Mouse (Mus musculus) Patski (cell line): ENCODE results near the gene St8sia1. TPM values are rescaled to one million over a fixed set of nuclear protein-coding genes. Genes with fewer than 3 reads are reported as not detected.

Experiments used
- ATAC-seq: fragments of 100-300 bp; one replicate; pipeline ENCODE4 v1.8.0; 2021
- CTCF ChIA-PET: fragments of 350-600 bp; sonication (Branson Sonifier 250); formaldehyde crosslinking; loops from one replicate; lab custom pipeline; 2022; ENCODE audit warnings: inconsistent platforms; lab: Charles Lee
- POLR2A ChIA-PET: fragments of 350-600 bp; sonication (Branson Sonifier 250); formaldehyde crosslinking; loops from one replicate; lab custom pipeline; 2022; ENCODE audit warnings: antibody characterized with exemption, inconsistent platforms; lab: Charles Lee
- DNase-seq: peaks from one replicate; pipeline ENCODE4 v3.0.0-alpha.2; 2011; ENCODE audit warnings: low read depth, low spot score
- H3K27me3 ChIP-seq: fragments of 371-371 bp; one replicate; pipeline ENCODE4 v1.5.1; 2021
- CTCF ChIP-seq: fragments of 100-300 bp; IDR thresholded peaks from one replicate; pipeline ENCODE4 v1.5.1; 2021
- in situ Hi-C: fragments of 300-500 bp; cut with MboI; formaldehyde crosslinking; loops from 3 replicates; pipeline ENCODE4 v1.11.1; 2018; ENCODE audit warnings: low pct_unique_long_range_greater_than_20kb, mixed read lengths
- polyA plus RNA-seq: library from polyadenylated mRNA; unstranded; gene quantifications from one replicate; pipeline ENCODE4 v1.2.3, GENCODE M21; 2021

Gene St8sia1
- polyA plus RNA-seq, 1 experiment from 2014 or later, result 0.65 TPM

DNA sequence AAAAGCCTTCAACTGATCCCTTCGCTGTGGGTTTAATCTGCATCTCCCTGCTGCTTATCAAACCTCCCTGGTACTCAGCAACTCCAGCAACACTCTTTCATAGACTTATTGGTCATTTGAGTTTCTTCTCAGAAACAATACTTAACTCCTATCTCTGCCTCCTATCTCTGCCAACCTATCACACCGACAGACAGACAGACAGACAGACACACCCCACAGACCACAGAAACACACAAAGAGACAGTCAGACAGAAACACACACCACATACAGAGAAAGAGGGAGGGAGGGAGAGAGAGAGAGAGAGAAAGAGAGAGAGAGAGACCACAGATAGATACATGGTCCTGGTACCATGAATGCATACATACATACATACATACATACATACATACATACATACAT is 18.8 kb downstream of the St8sia1 start:
- ChIA-PET POLR2A (no interaction called here), CTCF (no interaction called here)
- TF ChIP-seq CTCF, result no peak
- in situ Hi-C loops, result no loop called here
- ATAC-seq (no peak), DNase-seq (no peak)
- no peaks in the 10 kb centered on the region for H3K27me3 ChIP-seq

DNA sequence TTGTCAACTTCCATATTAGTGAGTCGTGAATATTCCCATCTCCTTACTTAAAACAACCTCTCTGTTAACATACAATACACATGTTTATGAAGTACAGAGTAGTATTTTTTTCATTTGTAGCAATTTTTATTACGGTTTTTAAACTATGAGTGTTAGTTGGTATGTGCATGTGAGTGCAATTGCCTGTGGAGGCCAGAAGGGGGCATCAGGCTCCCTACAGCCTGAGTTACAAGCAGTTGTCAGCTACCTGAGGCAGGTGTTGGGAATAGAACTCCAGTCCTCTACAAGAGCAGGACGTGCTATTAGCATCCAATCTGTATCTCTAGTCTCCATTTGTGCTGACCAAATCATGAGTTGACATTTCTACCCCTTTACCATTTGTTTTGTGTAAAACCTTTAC is 19.8 kb downstream of the St8sia1 start:
- in situ Hi-C loops, result no loop called here

DNA sequence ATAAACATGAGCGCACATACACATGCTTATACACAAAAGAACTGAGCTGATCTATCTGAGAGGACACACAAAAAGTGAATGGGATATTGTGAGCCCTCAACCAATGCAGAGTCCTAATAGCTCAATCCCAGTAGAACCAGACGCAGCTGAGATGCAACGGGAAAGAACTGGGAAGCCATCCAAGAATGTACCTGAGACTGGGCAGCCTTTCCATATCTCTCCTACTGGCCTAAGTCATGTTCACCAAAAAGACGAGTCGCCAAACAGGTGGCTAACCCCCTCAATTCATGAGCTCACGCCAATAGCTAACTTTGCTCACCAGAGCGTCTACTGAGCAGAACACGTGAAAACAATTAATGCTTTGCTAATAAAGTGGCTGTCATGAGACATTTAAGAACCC is 20.8 kb downstream of the St8sia1 start:
- POLR2A ChIA-PET, result no interaction called here
- in situ Hi-C loops, result no loop called here

More for the DNA sequence above, 19.8 kb downstream of the St8sia1 start:
- TF ChIP-seq CTCF, result peak; percentile 20
- POLR2A ChIA-PET, result no interaction called here
- CTCF ChIA-PET, result no interaction called here
- H3K27me3 ChIP-seq, result no peaks in the 10 kb centered on the region
- ATAC-seq, result no peak
- no peak for DNase-seq

DNA sequence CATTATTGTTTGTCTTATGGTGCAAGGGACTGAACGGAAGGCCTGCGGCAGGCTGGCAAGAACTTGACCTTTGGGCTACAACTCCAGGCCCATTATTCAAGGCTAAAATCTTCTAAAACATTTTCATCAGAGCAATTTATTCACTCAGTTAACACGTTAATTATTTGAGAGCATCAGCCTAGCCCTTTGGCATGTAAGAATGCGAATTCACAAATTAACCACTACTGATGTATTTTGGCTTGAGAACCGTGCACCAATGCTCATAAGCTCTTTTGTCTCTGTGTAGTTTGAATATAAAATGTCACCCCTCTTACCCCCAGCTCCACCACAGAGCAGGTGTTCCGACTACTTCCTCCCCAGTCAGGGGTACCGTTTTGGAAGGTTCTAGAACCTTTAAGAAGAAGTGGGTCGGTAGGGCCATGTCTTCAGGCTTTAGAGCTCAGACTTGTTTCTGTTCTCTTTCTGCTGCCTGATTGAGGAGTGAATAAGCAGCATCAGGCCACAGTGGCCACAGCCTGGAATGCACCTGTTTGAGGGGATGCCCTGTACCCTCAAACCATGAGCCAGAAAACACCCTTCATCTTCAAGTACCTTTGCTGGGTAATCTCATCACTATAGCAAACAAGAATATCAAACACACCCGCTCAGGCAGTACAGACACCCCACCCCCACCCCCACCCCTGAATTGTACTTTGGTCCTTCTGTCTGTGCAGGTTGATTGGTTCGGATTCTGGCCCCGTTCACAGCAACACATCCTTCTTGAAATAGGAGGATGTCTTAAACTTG is 22.5 kb downstream of the St8sia1 start:
- ChIA-PET CTCF (no interaction called here), POLR2A (no interaction called here)
- ATAC-seq (no peak), DNase-seq (no peak)
- in situ Hi-C loops, result no loop called here
- no peak for TF ChIP-seq CTCF
- H3K27me3 ChIP-seq, result no peaks in the 10 kb centered on the region

More for the DNA sequence above, 20.8 kb downstream of the St8sia1 start:
- H3K27me3 ChIP-seq, result no peaks in the 10 kb centered on the region
- ATAC-seq, result no peak
- CTCF ChIA-PET, result no interaction called here
- no peak for TF ChIP-seq CTCF
- DNase-seq, result no peak

DNA sequence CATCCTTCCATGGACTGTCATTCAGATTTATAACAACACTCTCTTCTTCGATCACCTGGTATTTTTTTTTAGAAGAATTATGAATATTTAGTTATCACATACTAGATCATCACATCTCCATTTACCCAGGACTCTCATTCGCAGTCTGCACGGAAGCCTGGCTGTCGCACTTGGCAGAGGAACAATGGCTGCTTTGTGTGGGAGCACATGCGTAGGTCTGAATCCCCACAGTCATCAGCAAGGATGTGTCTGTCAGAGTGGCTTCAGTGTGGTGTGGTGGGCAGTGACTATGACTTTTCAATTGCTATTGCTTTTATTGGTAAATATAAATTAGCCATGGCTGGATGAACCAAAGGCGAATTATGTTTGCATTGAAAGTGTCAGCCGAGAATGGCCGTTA is 23.2 kb downstream of the St8sia1 start:
- no peaks in the 10 kb centered on the region for H3K27me3 ChIP-seq
- POLR2A ChIA-PET, result no interaction called here
- no peak for ATAC-seq
- in situ Hi-C loops, result no loop called here
- TF ChIP-seq CTCF, result no peak
- CTCF ChIA-PET, result no interaction called here
- DNase-seq, result no peak

DNA sequence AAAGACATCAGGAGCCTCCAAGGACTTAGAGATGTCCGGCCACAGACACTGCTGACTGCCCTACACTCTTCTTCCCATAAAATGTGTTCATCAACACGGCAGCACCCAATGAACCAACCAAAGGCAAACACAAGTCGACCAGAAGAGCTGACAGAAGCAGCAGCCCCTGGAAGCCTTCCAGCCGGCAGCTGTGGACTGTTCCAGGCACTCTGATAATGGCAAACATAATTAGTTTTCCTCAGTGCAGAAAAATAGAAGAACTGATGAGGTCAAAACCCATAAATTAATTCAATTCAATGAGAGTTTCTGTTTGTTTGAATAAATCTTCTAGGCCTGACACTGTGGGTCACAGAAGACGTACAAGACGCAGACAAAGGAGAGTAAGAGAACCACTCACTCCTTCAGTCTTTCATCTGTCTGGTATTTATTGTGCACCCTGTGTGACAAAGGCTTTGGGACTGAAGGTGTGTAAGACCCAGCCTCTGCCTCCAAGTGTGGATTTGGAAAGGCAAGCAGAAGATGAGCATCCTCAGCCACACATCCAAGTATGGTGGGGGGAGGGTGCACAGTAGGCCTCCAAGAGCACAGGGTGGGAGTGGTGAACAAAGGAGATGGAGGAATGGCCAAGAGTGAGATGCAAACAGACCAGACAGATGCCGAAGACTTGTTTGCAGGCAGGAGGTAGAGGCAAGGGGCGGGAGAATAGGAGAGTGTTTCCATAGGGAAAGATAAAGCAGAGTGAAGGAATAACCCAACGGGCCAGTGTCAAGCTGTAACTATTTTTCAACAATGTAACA is 25.5 kb downstream of the St8sia1 start:
- no peak for ATAC-seq
- ChIA-PET CTCF (interaction anchor here (1.4 kb wide), 1 partner anchor 24 kb away, joined by 3 read pairs; no protein-coding TSS in a partner anchor), POLR2A (no interaction called here)
- in situ Hi-C loops, result no loop called here
- no peaks in the 10 kb centered on the region for H3K27me3 ChIP-seq
- DNase-seq, result no peak
- no peak for TF ChIP-seq CTCF

DNA sequence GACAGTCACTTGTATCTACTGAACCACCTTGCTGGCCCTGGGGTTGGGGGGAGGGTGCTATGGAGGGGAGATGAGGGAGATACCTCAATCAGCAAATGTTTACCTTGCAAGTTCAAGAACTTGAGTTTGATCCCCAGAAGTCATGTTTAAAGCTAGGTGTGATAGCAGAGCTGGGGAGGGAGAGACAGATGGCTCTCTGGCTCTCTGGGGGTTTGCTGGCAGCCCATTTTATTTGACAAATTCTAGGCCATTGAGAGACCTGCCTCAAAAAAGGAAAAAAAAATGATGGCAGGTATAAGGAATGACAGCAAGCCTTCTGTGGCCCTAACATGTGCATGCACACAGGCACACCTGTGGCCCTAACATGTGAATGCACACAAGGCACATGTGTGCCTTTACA is 26.2 kb downstream of the St8sia1 start:
- H3K27me3 ChIP-seq, result no peaks in the 10 kb centered on the region
- DNase-seq (no peak), ATAC-seq (no peak)
- ChIA-PET POLR2A (no interaction called here), CTCF (interaction anchor here (1.4 kb wide), 1 partner anchor 23 kb away, joined by 3 read pairs; no protein-coding TSS in a partner anchor)
- in situ Hi-C loops, result no loop called here
- TF ChIP-seq CTCF, result no peak

DNA sequence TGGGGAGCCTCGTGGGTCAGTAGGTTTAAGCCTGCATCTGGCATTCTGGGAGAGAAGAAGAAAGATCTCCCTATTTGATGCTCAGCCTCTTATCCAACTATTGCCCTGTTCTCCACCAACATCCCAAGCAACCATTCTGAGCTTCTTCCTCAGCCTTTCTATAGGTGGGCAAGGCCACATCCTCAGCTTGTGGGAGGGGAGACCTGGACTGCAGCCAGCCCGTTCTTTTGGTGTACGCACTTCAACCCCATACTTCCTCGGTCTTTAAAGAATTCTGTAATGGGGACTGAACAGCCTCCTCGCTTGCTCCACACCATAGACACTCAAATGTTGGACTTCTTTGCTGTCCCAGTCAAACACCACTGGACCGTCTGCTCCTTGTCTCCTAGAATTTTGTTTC is 31.7 kb downstream of the St8sia1 start:
- ChIA-PET POLR2A (no interaction called here), CTCF (interaction anchor here (1.1 kb wide), 1 partner anchor 12 kb away, joined by 3 read pairs; no protein-coding TSS in a partner anchor)
- no peak for DNase-seq
- ATAC-seq, result no peak
- H3K27me3 ChIP-seq, result no peaks in the 10 kb centered on the region
- no peak for TF ChIP-seq CTCF
- in situ Hi-C loops, result no loop called here

DNA sequence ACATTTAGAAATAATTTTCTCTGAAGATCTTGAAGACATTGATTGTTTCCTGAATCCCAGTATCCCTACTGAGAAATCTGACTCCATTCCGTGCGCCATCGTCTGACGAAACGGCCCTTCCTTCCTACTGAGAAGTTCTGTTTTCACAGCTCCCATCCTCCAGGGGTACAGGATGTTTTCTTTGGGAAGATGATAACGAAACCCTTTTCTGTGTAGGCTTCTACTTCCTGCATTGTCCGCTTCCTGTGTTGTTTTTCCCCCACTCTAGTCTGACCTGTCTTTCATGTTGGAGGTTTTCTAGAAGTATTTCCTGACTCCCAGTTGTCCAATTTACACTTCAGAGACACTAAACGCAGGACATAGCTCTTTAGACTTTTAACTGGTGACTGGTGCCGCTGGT is 32.1 kb downstream of the St8sia1 start:
- no peak for ATAC-seq
- TF ChIP-seq CTCF, result no peak
- H3K27me3 ChIP-seq, result no peaks in the 10 kb centered on the region
- no peak for DNase-seq
- ChIA-PET POLR2A (no interaction called here), CTCF (interaction anchor here (1.1 kb wide), 1 partner anchor 11 kb away, joined by 3 read pairs; no protein-coding TSS in a partner anchor)
- in situ Hi-C loops, result no loop called here

DNA sequence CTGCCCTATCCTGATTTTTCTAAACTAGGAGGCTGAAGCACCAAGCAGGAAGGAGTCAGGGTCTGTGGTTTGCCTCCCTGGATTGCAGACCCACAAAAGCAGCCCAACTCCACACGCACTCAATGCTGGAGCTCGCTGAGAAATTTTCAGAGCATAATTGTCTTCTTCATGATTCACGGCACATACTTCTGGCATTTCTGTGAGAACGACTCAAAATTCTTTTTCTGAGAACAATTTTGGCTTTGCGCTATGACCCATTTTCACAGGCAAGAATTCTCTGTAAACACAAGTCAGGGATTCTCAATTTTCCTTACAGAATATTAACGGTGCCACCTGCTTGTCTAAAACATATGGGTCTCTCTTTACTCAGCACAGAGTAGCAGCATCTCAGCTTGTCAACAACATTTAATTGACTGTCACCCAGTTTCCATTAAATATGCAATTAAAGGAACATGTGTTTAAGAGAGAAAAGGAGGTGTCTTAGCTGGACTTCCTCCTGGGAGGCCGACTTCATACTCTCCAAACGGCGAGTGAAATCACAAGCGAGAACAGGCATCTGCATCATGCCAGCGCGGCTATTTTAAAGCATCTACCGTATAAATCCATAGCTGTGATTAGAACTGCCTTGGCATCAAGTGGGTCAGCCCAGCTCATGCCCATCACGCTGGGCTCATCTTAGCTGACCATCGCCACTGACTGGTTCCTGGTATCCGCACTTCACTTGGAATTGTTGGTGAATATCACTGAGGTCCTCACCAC is 35.5 kb downstream of the St8sia1 start:
- no peak for TF ChIP-seq CTCF
- in situ Hi-C loops, result no loop called here
- CTCF ChIA-PET, result no interaction called here
- DNase-seq (no peak), ATAC-seq (no peak)
- no peaks in the 10 kb centered on the region for H3K27me3 ChIP-seq
- POLR2A ChIA-PET, result no interaction called here
